Mouse (Mus musculus): ENCODE data around the gene Fam122a.

DNA sequence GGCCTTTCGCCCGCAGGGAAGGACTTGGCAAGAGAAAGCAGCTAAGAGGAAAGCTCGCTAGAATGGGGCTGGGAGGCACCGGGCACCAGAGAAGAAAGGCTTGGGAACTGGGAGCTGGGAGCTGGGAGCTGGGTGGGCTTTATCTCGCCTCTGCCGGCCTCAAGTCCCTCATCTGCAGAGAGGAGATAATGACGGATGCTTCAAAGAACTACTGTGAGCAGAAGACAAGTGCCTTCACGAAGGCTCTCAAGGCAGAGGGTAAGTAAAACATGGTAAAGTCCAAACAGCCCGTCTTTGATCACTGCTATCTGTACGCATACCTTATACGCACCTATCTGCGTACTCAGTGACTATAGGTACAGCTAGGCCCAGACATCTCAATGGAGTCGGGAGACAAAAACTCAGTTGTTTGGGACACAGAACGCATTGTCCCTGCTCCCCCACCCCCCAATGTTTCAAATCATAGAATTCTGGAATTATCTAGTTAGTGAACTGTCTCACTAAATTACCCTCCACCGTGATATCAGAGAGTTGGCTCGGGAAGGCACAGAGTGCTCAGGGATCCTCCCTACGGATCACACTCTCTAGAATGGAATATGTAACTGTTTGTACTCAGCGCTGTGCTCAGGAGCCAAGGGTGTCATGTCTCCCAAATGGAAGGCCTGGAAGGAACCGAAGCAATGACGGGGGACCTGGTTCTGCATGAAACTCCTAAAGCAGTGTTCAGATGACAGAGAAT lies 36.1 kb upstream of the Fam122a start:
- peak; percentile 98 for TF ChIP-seq TAL1 (IDR thresholded peaks at IDR 0.05; ENCODE audit: low read length)
- TF ChIP-seq GATA1 (IDR thresholded peaks at IDR 0.05; ENCODE audit: low read length) = peak; percentile 96

Measured in erythroblast, embryonic 14.5 days (primary cell).